Mouse (Mus musculus) bone marrow macrophage, adult 2 months (primary cell): ENCODE results near the gene Irf1. TPM values are rescaled to one million over a fixed set of nuclear protein-coding genes. Genes with fewer than 3 reads are reported as not detected.
A peak's percentile ranks its signal among the peaks of the same experiment; 100 is the strongest.

Experiments used
- H3K27ac ChIP-seq: 2 replicates; pipeline ENCODE4 v1.5.1; 2012; ENCODE audit warnings: low read depth, low read length; ENCODE audit not compliant: insufficient read depth
- H3K4me1 ChIP-seq: 2 replicates; pipeline ENCODE4 v1.6.1; 2012; ENCODE audit warnings: low read length; ENCODE audit not compliant: control insufficient read depth, insufficient read depth
- H3K4me3 ChIP-seq: 2 replicates; pipeline ENCODE4 v1.5.1; 2012; ENCODE audit warnings: mild to moderate bottlenecking, low read length, moderate library complexity; ENCODE audit not compliant: insufficient read depth
- CTCF ChIP-seq: IDR thresholded peaks from 2 replicates; pipeline ENCODE4 v1.5.1; 2012; ENCODE audit warnings: low read depth, mild to moderate bottlenecking, low read length, moderate library complexity
- POLR2A ChIP-seq: IDR thresholded peaks from 2 replicates; pipeline ENCODE4 v1.6.1; 2012; ENCODE audit warnings: mild to moderate bottlenecking, low read depth, low read length, borderline replicate concordance
- polyA plus RNA-seq: library from polyadenylated mRNA; stranded (reverse); fragments of >200 nt; gene quantifications from 2 replicates; pipeline ENCODE4 v1.2.4, GENCODE M21; 2012; ENCODE audit not compliant: missing spikeins, insufficient read depth, insufficient read length

Irf1 gene
- polyA plus RNA-seq, 1 experiment: 89.6 TPM

GRCm38 (mm10) chr11:53780262-53780661, 10.4 kb downstream of the Irf1 start:
- TF ChIP-seq POLR2A (no peak), CTCF (no peak)
- Histone ChIP-seq H3K27ac (no peak overlapping the region), H3K4me1 (peaks cover 35% of the 10 kb centered on the region), H3K4me3 (no peak overlapping the region)

- Histone ChIP-seq H3K4me1 (peaks cover 41% of the 10 kb centered on the region), H3K27ac (no peak overlapping the region), H3K4me3 (no peak overlapping the region)
- TF ChIP-seq CTCF (no peak), POLR2A (no peak)
These were observed 11.5 kb downstream of the Irf1 start for GRCm38 (mm10) chr11:53781201-53781775.

GRCm38 (mm10) chr11:53781964-53782363, 12.2 kb downstream of the Irf1 start:
- H3K27ac ChIP-seq: no peak overlapping the region
- no peak overlapping the region for H3K4me3 ChIP-seq
- H3K4me1 ChIP-seq: peaks cover 48% of the 10 kb centered on the region
- TF ChIP-seq POLR2A: no peak
- no peak for TF ChIP-seq CTCF

GRCm38 (mm10) chr11:53783288-53783687, 13.5 kb downstream of the Irf1 start:
- H3K27ac ChIP-seq: peak overlapping the region; percentile 79

GRCm38 (mm10) chr11:53785311-53785936, 15.6 kb downstream of the Irf1 start:
- peaks cover 42% of the 10 kb centered on the region for H3K4me1 ChIP-seq
- H3K4me3 ChIP-seq: no peak overlapping the region
- TF ChIP-seq POLR2A (no peak), CTCF (no peak)
- H3K27ac ChIP-seq: peak overlapping the region; percentile 3; the same call in 1 of the 2 replicates

More at GRCm38 (mm10) chr11:53783288-53783687, 13.5 kb downstream of the Irf1 start:
- TF ChIP-seq POLR2A (no peak), CTCF (no peak)
- H3K4me3 ChIP-seq: no peak overlapping the region
- peaks cover 51% of the 10 kb centered on the region for H3K4me1 ChIP-seq

- Histone ChIP-seq H3K4me1 (peaks cover 42% of the 10 kb centered on the region), H3K27ac (no peak overlapping the region), H3K4me3 (no peak overlapping the region)
- TF ChIP-seq CTCF (no peak), POLR2A (no peak)
These were observed 16.5 kb downstream of the Irf1 start for GRCm38 (mm10) chr11:53786058-53787031.

GRCm38 (mm10) chr11:53788196-53788595, 18.4 kb downstream of the Irf1 start:
- Histone ChIP-seq H3K4me1 (peaks cover 39% of the 10 kb centered on the region), H3K27ac (no peak overlapping the region), H3K4me3 (no peak overlapping the region)
- TF ChIP-seq CTCF (no peak), POLR2A (no peak)

- H3K4me3 ChIP-seq: no peak overlapping the region
- no peak overlapping the region for H3K27ac ChIP-seq
- TF ChIP-seq CTCF (no peak), POLR2A (no peak)
- H3K4me1 ChIP-seq: peaks cover 36% of the 10 kb centered on the region
These were observed 19.5 kb downstream of the Irf1 start for GRCm38 (mm10) chr11:53789277-53789676.

- Histone ChIP-seq H3K27ac (no peak overlapping the region), H3K4me1 (peaks cover 30% of the 10 kb centered on the region), H3K4me3 (no peak overlapping the region)
- TF ChIP-seq POLR2A: no peak
- TF ChIP-seq CTCF: no peak
These were observed 23.2 kb downstream of the Irf1 start for GRCm38 (mm10) chr11:53792986-53793385.

GRCm38 (mm10) chr11:53794015-53794414, 24.2 kb downstream of the Irf1 start:
- no peak for TF ChIP-seq POLR2A
- TF ChIP-seq CTCF: no peak
- peaks cover 30% of the 10 kb centered on the region for H3K4me1 ChIP-seq
- H3K27ac ChIP-seq: peak overlapping the region; percentile 93
- peak overlapping the region; percentile 21; the same call in 1 of the 2 replicates for H3K4me3 ChIP-seq
